Mouse (Mus musculus) heart, adult 11 months (tissue): ENCODE results near the gene D1Pas1.

ENCODE experiments used
- DNase-seq: peaks from one replicate; pipeline ENCODE4 v3.0.0; 2022

D1Pas1 gene

DNA sequence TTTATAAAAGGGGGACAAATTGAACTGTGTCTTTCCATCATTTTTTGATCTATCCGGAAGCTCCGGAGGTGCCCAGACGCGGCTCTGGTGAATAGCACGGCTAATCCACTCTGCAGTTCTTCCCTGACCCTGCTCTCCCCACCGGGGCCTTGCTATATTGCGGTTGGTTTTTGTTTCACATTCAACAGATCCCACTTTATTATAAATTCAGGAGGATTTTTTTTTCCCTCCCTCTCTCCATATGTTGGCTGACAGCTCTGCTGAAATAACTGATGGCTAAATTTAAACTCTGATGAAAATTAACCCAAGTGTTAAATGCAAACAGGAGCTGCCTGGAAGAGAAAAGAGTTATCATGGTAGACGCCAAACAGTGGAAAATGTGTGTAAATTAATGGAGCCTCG, 21.1 kb downstream of the D1Pas1 start:
- DNase-seq, result peak; percentile 48

DNA sequence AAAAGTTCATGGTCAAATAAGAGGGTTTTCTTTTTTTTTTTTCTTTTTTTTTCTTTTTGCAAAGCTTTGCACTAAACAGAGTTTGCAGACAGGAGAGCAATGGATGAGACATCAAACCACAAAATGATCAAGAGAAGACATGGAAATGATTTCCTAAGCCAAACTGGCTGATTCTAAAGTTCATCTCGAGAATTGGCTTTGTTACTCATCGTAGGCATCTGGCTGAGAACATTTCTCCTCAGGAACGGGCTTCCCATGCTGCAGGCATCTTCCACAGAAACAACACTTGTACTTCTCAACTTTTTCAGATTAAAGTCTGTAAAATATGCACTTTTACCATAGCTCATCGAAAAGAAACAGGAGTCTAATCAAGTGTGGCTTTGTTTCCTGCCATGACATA, 21.6 kb downstream of the D1Pas1 start:
- DNase-seq, result no peak

DNA sequence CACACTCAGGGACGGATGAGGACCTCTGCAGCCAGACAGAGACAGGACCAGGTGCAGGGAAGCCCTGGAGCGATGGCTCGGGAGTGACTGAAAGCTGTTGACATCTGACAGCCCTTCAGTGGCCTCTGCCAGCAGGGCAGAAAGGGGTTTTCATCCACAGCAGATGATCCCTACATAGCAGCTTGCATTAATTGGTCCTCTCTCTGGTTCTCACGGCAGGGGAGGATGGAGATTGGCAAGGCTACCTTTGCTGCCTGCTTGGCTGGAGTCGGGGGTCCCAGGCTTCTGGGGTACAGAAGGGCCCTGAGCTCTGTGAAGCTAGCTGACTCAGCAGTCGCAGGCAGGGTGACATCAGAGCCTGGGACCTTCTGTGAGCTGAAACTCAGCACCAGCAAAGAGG, 24.3 kb downstream of the D1Pas1 start:
- no peak for DNase-seq

DNA sequence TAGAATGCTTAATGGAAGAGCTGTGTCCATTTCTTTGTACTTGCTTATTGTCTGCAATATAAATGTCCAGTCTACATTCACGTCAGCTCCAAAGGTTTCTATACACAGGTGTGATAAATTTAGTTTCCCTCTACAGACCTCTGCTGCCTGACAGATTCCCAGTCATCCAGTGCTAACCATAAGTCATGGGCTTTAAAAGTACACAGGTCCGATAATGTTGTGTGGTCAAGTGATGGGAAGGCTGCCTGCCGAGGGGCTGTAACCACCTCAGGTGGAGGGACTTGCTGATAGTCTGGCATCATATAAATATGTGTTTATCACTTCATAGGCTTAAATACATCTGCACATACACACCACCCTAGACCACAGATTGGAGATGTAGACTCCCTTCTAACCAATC, 24.9 kb downstream of the D1Pas1 start:
- DNase-seq, result no peak

DNA sequence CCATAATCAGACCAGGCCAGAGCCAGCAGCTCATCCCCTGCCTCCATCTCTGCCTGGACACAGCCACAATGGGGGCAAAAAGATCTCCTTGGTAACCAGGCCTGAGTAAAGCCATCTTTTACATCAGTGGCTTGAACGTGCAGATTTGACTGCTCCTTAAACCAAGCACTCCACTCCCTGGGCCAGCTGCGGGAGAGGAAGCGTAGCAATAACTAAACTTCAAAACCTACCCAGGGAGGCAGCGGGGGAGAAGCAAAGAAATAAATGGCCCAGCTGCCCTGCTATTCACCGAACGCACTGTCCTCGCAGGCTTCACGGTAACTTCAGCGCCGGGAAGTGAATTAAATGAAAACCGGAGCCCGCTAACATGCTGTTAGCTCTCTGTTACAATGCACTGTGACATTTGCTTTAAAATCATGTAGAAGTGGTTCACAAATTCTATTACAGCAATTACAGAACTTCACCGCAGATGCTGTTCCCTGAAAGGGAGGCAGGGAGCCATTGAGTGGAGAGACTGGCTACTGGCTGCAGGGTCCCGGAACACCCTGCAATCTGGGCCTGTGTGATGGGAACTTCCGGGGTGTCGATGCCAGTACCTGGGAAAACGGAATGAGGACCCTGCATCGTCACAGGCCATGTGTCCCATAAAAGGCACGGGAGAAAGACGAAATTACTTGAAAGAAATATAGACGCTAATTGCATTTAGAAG, 30.5 kb downstream of the D1Pas1 start:
- peak; percentile 78 for DNase-seq

DNA sequence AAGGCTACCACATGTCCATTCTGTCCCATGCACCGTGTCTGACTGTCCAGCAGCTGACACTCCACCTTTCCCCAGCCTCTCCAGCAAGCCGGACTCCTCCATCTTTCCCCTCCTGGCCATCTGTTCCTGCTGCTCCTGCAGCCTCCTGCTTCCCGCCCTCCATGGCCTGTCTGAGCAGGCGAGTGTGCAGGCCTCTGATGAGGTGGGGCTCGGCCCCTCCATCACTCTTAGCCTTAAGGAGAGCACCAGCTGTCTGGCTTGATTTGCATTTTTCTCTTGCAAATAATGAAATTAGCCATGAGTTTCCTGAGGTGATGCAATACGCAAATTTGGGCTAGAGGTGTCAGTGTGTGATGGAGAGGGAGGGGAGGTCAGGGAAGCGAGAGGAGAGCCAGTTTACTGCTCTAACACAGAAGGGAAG, 36.2 kb downstream of the D1Pas1 start:
- DNase-seq, result no peak

DNA sequence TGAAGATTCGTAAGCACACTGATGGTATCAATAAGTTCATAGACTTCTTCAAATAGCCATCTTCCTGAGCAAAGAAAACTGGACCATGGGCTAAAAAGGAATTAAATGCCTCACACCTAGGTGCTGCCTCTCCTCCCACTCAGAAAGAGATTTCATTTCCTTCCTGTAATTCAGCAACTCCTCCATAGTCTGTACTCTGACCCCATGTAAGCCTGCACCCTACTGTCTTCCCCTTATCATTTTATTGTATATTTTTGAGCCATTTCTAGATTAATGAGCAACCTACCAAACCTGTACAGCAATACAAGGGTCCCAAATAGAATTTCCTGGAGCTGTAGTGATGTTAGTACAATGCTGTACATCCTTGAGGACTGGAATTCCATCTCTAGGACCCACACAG, 37.1 kb downstream of the D1Pas1 start:
- no peak for DNase-seq

DNA sequence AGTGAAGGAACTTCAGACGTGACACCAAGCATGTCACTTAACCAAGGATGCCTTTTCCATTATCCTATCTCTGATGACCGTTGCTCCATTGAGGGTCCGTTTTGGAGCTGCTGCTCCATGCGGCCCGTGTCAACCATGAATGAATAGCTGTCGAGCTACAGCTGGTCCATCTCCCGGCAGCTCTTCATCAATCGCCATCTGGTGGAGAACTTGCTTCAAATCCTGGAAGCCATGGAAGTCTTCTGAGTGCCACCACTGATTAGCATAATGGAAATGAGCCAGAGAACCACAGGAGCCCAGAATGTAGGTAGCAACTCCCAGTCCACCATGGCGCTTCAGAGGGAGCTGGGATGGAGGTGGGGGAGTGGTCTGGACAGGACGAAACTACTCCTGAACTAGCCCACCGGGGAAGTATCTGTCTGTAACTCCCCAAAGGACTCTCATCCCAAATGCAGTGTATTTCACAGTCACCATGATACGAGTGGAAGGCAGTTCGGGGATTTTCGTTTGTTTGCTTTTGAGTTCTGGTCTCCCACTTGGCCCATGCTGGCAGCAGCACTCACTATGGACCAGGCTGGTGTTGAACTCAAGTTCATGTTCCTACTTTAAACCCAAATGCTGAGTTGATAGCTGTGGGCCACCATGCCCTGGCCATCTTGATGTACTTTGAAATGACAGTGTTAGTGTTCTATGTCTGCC, 39.2 kb downstream of the D1Pas1 start:
- DNase-seq, result peak; percentile 70

DNA sequence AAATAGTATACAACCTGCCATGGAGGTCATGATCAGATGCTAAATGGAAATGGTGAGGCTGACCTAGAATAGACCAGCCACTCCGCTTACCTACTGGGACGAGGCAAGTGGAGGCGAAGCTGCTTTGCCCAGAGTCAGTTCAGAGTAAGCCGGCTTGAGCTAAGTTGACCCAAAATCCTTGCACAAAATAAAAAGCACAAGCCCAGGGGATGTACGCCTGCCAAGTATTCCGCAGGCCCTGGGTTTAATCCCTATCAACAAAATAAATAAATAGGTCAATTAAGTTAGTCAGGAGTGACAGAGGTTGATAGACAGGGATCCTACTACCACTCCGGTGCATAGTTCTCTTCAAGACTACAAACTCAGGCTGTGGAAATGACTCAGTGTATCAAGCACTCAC, 41.0 kb downstream of the D1Pas1 start:
- peak; percentile 57 for DNase-seq

DNA sequence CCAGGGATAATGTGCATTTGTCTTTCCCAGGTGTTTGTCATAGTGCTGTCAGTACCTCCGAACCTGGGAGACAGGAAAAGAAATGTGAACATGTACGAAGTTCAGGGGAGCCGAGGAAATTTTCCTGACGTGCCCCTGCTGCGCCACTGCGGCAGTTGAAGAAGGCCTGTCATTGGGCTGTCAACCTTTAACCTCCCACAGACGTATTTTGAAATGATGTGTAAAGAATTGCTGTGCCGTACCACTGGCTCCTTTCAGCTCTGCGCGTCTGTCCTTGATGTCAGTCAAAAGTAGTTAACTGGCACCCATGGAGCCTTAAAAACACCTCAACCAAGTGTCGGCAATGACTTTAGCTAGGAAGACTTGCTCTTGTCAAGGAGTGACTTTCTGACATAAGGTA, 42.9 kb downstream of the D1Pas1 start:
- peak; percentile 74 for DNase-seq

DNA sequence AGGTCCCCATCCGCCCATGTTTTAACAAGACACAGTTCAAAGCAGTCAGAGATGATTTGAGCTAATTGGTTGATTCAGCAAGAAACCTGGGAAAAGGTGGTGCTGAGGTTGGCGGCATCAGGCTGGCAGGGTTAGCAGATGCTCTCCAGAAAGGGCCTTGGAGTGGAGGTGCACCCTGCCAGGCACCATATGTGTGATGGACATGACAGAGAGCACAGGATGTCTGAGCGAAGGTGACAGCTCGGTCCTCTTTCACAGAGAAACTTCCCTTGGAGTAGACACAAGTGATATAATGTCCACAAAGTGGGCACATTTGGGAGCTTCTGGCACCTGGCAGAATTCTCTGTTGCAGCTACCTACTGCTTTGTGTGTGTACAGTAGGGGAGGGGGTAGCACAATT, 44.4 kb downstream of the D1Pas1 start:
- DNase-seq, result peak; percentile 48

DNA sequence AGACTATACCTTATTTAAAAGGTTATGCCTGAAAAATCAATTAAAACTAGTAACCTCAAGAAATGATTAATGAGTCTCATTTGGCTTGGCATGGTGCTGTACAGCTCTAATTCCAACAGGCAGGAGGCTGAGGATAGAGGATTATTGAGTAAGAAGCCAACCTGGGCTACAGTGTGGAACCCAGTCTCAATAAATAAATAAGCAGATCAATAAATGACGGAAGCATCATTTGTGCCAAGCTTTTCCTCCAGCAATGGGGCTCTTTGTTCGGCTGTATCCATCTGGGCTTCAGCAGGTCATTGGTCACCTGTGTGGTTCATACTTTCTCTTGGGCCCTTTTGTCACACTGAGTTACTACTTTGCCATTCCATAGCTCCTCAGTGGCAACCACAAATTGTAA, 46.9 kb downstream of the D1Pas1 start:
- no peak for DNase-seq

DNA sequence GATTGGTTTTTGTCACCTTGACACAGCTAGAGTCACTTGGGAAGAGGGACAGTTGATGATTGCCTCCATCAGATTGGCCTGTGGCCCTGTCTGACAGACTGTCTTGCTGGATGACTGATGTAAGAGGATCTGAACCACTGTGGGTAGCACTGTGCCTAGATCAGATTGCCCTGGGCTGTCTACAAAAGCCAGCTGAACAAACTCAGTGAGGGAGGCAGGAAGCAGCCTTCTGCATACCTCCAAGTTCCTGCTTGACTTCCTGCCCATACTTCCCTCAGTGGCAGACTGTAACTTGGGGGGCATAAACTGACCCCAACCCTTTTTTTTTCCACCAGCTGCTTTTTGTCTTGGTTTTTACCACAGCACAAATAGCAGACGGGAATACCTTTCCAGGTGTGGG, 48.5 kb downstream of the D1Pas1 start:
- DNase-seq, result peak; percentile 44

DNA sequence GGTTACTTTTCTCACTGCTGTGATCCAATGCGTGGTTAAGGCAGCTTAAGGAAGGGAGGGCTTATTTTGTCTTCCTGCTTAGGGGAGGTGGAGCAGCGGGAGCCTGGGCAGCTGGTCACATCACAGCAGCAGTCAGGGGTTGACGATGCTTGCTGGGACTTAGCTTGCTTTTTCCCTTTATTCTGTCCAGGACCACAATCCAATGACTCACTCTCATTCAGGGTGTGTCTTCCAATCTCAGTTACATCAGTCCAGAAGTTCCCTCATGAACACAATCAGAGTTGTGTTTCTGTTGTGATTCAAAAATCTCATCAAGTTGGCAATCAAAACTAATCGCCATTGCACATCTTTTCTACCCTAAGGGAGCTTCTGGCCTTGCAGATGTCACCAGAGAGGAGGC, 48.9 kb downstream of the D1Pas1 start:
- DNase-seq, result peak; percentile 9

DNA sequence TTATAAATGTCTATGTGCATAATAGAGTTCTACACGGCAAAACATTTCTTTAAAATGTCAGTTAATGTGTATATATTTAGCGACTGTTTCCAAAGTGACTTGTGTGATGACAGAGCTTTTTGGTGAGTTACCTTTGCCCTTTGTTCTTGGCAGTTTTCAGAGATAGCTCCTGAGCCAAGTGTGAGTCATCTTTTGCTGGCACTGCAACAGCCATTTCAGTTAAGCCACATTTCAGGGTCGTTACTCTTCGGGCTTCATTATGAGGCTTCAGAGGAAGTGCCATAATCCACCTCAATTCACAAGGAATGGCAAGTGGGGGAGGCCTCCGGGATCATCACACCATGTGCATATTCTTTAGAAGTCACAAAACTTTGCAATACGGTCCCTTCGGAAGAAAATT, 52.8 kb downstream of the D1Pas1 start:
- DNase-seq, result peak; percentile 22
